Mouse (Mus musculus) lung, adult 2 months (tissue): ENCODE data around the gene Ntn4.

ENCODE experiments used
- CTCF ChIP-seq: fragments of 200-500 bp; IDR thresholded peaks from 2 replicates; pipeline ENCODE4 v1.5.1; 2011; ENCODE audit warnings: mild to moderate bottlenecking, low read length, control low read depth; ENCODE audit not compliant: insufficient read depth
- POLR2A ChIP-seq: fragments of 200-500 bp; IDR thresholded peaks from 2 replicates; pipeline ENCODE4 v1.6.1; 2011; ENCODE audit warnings: low read depth, mild to moderate bottlenecking, control low read depth, low read length, borderline replicate concordance; ENCODE audit errors: extremely low read depth

DNA sequence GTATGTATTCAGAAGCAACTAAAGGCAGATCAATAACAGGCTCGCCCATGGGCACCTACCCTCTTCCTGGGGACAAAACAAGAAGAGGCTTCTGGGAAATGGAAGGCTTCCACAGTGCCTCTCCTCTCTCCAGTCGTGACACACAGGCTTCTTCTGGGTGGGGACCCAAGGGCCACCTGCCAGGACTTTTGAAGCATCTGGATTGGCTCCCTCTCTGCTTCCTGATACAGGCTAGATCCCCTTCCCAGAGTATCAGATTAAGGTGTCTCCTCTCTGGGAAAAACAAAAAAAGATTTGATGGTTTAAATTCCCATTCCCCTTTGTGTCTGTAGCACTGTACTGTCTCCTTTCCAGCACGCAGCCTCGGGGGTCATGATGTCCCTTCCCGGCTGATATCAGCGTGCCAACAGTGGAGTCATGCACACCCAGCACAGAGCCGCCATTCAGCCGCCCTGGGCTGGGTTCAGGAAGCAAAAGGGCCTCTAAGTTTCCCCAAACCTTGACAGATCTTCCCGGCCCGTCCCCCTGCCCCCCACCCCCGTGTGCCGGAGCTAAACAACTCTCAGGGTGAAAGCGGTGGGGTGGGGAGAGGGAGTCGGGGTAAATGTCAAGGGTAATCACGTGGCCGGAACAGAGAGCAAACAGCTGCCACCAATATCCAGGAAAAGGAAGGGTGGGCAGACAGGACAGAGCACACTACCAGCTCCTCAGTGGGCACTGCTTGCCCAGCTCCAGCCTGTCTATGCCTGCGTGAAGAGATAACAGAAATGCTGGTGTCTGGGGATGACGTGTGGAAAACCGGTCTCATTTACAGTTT is 38.9 kb downstream of the Ntn4 start:
- TF ChIP-seq CTCF (no peak), POLR2A (peak; percentile 47; the same call in 1 of the 2 replicates)
